In the genomic region with DNA sequence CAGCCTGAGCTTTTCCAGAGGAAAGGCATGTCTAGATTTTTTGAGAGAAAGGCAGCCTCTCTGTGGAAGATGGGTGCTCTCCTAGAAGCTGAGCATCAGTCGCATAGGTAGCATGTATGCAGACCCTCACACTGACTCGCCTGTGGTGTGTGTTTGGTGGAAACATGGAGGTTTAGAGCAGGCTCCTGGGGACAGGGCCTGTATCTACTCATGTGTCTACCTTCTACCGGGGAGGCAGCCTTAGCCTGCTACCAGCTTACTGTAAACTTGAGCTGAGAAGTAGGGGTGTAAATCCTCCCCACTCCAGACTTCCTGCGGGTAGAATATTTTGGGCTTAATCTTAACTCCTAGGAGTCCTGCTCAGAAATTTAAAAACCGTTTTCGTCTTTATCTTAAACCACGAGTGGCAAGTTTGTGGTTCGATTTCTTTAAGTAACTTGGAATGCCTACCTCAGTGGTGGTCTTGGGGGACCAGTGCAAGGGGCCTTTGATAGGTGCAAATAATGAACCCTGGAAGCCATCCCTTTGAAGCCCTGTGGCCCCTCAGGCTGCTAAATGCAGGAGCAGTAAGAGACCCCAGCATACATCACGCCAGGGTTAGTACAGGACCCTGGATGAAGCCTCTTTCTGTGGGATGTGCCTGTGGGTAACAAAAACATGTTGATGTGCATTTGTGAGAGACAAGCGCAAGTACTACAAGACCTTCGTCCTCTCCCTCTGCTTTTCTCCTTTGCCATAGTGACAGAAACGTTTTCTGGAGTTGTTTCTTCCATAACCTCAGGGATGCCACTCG, we compare ENCODE assay signal across 15 mouse cellular contexts.
"Had no signal": no experiment of that assay in that cellular context is flagged by ENCODE, and none has a peak within 500 bp of the region (broad histone marks: within the 10 kb centered on the region; RNA-seq: fewer than 3 reads in every experiment).

No protein-coding gene starts in this region.

- H3K27me3 ChIP-seq: liver, embryonic 12.5 days; midbrain, embryonic 12.5 days; midbrain, embryonic 15.5 days; neural tube, embryonic 13.5 days; neural tube, embryonic 15.5 days had no signal

- H3K9me3 ChIP-seq: liver, embryonic 12.5 days; midbrain, embryonic 12.5 days; midbrain, embryonic 15.5 days; neural tube, embryonic 13.5 days; neural tube, embryonic 15.5 days; stomach, embryonic 15.5 days had no signal

- H3K36me3 ChIP-seq: liver, embryonic 12.5 days; midbrain, embryonic 12.5 days; midbrain, embryonic 15.5 days; neural tube, embryonic 13.5 days; neural tube, embryonic 15.5 days; stomach, embryonic 15.5 days had no signal

- H3K4me1 ChIP-seq: liver, embryonic 12.5 days; midbrain, embryonic 12.5 days; stomach, embryonic 15.5 days had no signal

- DNase-seq: lung, adult 18-20 months; lung, postnatal 10 days; lung, postnatal 4 days; retina, postnatal 1 day; right cerebral cortex, adult 18-20 months; right cerebral cortex, postnatal 14 days; thymus, adult 2 months; thymus, postnatal 25 days; thymus, postnatal 4 days had no signal

- H3K4me3 ChIP-seq: liver, embryonic 12.5 days; midbrain, embryonic 12.5 days; midbrain, embryonic 15.5 days; neural tube, embryonic 13.5 days; neural tube, embryonic 15.5 days; stomach, embryonic 15.5 days had no signal

- ATAC-seq: liver, embryonic 12.5 days; midbrain, embryonic 15.5 days had no signal
